Comparison of ENCODE assay signal across 23 mouse cellular contexts in the genomic region with DNA sequence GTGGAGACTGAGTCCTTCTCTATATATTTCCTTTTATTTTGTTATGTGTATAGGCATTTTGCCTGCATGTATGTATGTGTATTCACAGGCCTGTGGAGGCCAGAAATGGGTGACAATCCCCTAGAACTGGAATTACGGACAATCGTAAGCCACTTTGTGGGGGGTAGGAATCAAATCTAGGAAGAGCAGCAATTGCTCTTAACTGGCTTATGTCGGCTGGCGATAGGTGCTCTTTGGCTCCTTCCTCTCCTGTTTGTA. TPM values are rescaled to one million over a fixed set of nuclear protein-coding genes. Genes with fewer than 3 reads are reported as not detected.
DNase-seq lines count a peak whose midpoint lies in the region; ATAC-seq lines count a peak whose summit lies in the region.
"Had no signal": no experiment of that assay in that cellular context is flagged by ENCODE, and none has a peak within 500 bp of the region (broad histone marks: within the 10 kb centered on the region; RNA-seq: fewer than 3 reads in every experiment).

No protein-coding gene starts in this region.

- H3K36me3 ChIP-seq in midbrain, embryonic 11.5 days (ENCODE audit: control insufficient read depth, insufficient read depth, low read length), result no peaks in the 10 kb centered on the region
- H3K36me3 ChIP-seq in midbrain, embryonic 13.5 days, result no peaks in the 10 kb centered on the region
- H3K36me3 ChIP-seq: embryonic facial prominence, embryonic 10.5 days; embryonic facial prominence, embryonic 12.5 days; forebrain, embryonic 10.5 days; forebrain, embryonic 12.5 days; G1E had no signal

- H3K9ac ChIP-seq in midbrain, embryonic 11.5 days (ENCODE audit: low read length), result no peak overlapping the region
- H3K9ac ChIP-seq in midbrain, embryonic 13.5 days (replicated peaks), result no peak overlapping the region
- H3K9ac ChIP-seq: embryonic facial prominence, embryonic 12.5 days; forebrain, embryonic 12.5 days; forebrain, postnatal 0 days had no signal

- no peak overlapping the region for H3K4me3 ChIP-seq in midbrain, embryonic 11.5 days (ENCODE audit: low read depth, low read length)
- H3K4me3 ChIP-seq in midbrain, embryonic 13.5 days (replicated peaks), result no peak overlapping the region
- H3K4me3 ChIP-seq: embryonic facial prominence, embryonic 10.5 days; embryonic facial prominence, embryonic 12.5 days; forebrain, embryonic 10.5 days; forebrain, embryonic 12.5 days had no signal

- H3K4me1 ChIP-seq in midbrain, embryonic 11.5 days (ENCODE audit: control insufficient read depth, insufficient read depth, low read length), result no peaks in the 10 kb centered on the region
- H3K4me1 ChIP-seq in midbrain, embryonic 13.5 days (replicated peaks), result no peaks in the 10 kb centered on the region
- H3K4me1 ChIP-seq: embryonic facial prominence, embryonic 10.5 days; embryonic facial prominence, embryonic 12.5 days; forebrain, embryonic 10.5 days; forebrain, embryonic 12.5 days had no signal

- DNase-seq in midbrain, embryonic 11.5 days (ENCODE audit: low spot score, missing footprints), result peak; percentile 37
- peak; percentile 45 for DNase-seq in A20 (ENCODE audit: low read depth, low spot score)
- DNase-seq in naive thymus-derived CD4-positive, alpha-beta T cell, adult 2 months (ENCODE audit: low read depth), result peak; percentile 18
- no peak for DNase-seq in ovary, adult 18-20 months (ENCODE audit: low spot score)
- DNase-seq: adrenal gland, adult 8-10 months; adrenal gland, postnatal 14 days; adrenal gland, postnatal 36 days; cerebellum, adult 11-12 months; cerebellum, adult 2 months; cerebellum, adult 9-10 months; cerebellum, postnatal 10 days; cerebellum, postnatal 25 days; forebrain, postnatal 0 days had no signal

- WGBS in midbrain, embryonic 11.5 days, result 88% methylated on average over 4 of the region's 4 CpGs
- WGBS in midbrain, embryonic 13.5 days, result 94% methylated on average over 4 of the region's 4 CpGs

- no peaks in the 10 kb centered on the region for H3K9me3 ChIP-seq in midbrain, embryonic 11.5 days (ENCODE audit: control insufficient read depth, low read length)
- H3K9me3 ChIP-seq in midbrain, embryonic 13.5 days, result no peaks in the 10 kb centered on the region
- H3K9me3 ChIP-seq: embryonic facial prominence, embryonic 10.5 days; embryonic facial prominence, embryonic 12.5 days; forebrain, embryonic 10.5 days; forebrain, embryonic 12.5 days; G1E had no signal

- no peak for ATAC-seq in midbrain, embryonic 11.5 days (ENCODE audit: low FRiP score)
- ATAC-seq in midbrain, embryonic 13.5 days, result no peak
- ATAC-seq in erythroid progenitor cell, adult 5-6 weeks (replicated peaks; ENCODE audit: low FRiP score, poor library complexity, severe bottlenecking), result no peak
- ATAC-seq: activated CD4-positive, CD25-positive, alpha-beta regulatory T cell, adult 4 months; forebrain, embryonic 14.5 days; forebrain, postnatal 0 days; Patski had no signal

- no peak overlapping the region for H3K27ac ChIP-seq in midbrain, embryonic 11.5 days (ENCODE audit: low read depth, low read length)
- no peak overlapping the region for H3K27ac ChIP-seq in midbrain, embryonic 13.5 days
- H3K27ac ChIP-seq: embryonic facial prominence, embryonic 10.5 days; embryonic facial prominence, embryonic 12.5 days; forebrain, embryonic 10.5 days; forebrain, embryonic 12.5 days had no signal

- no peaks in the 10 kb centered on the region for H3K27me3 ChIP-seq in midbrain, embryonic 11.5 days (ENCODE audit: control insufficient read depth, insufficient read depth, low read length)
- no peaks in the 10 kb centered on the region for H3K27me3 ChIP-seq in midbrain, embryonic 13.5 days
- H3K27me3 ChIP-seq: embryonic facial prominence, embryonic 12.5 days; forebrain, embryonic 12.5 days; Patski had no signal

- H3K4me2 ChIP-seq in midbrain, embryonic 11.5 days, result no peak overlapping the region
- H3K4me2 ChIP-seq in midbrain, embryonic 13.5 days (replicated peaks), result no peak overlapping the region
- H3K4me2 ChIP-seq: embryonic facial prominence, embryonic 12.5 days; forebrain, embryonic 12.5 days had no signal

RNA-seq across cellular contexts. Expression of a gene that starts 23.5 kb away (rescaled TPM):
- 145 and 148 TPM in 2 replicates for polyA plus RNA-seq in midbrain, embryonic 11.5 days (2014; fragmentation: Nextera tagmentation; extraction: Ambion mirVana)
- polyA plus RNA-seq in midbrain, embryonic 13.5 days (2015; fragmentation: Nextera tagmentation; extraction: Ambion mirVana), result 111 and 117 TPM in 2 replicates
- total RNA-seq in erythroid progenitor cell, adult 5-6 weeks (2015; ENCODE audit: low replicate concordance), result 61.6 and 73.4 TPM in 2 replicates
- 80.9 and 86.6 TPM in 2 replicates for total RNA-seq in erythroid progenitor cell, adult 5-6 weeks (2017; ENCODE audit: low replicate concordance)
